Mouse (Mus musculus) spleen, postnatal 10 days (tissue): ENCODE measurements around the gene Fam155a.
A peak's percentile ranks its signal among the peaks of the same experiment; 100 is the strongest.
"Not testable (repeated sequence)": the region's sequence is repeated elsewhere in the genome, so short reads cannot be mapped to it uniquely, and the experiment has no call there.

Source experiments
- DNase-seq, 2 experiments: peaks; one replicate each; pipeline ENCODE4 v3.0.0; 2021 to 2022; ENCODE audit warnings: low spot score in 2 of 2

Fam155a gene

DNA sequence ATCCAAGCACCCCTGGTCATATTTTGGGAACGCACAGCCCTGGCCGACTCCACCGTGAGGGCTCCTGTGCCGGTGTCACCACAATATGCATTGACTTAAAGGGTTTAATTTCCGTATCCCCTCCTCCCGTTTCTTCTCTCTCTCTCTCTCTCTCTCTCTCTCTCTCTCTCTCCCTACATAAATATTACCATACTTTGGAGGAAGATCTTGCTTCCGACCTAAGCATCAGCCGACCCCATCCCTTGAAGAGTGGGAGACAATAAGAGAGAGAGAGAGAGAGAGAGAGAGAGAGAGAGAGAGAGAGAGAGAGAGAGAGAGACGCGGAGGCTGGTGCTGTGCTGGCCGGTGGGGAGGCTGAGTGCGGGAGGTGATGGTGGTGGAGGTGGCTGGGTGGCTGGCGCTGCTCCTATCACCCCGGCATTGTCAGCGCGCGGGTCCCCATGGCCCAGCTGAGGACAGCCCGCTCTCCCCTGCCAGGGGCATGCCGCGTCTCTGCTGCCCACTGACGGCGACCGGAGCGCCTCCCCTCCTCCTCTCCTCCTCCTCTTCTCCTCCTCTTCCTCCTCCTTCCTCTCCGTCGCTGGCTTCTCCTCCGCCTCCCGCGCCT is at the start of gene Fam155a:
TSS of gene Fam155a (minus strand) at position 163 of the 607 bp plus-strand sequence.
- DNase-seq = no peak

DNA sequence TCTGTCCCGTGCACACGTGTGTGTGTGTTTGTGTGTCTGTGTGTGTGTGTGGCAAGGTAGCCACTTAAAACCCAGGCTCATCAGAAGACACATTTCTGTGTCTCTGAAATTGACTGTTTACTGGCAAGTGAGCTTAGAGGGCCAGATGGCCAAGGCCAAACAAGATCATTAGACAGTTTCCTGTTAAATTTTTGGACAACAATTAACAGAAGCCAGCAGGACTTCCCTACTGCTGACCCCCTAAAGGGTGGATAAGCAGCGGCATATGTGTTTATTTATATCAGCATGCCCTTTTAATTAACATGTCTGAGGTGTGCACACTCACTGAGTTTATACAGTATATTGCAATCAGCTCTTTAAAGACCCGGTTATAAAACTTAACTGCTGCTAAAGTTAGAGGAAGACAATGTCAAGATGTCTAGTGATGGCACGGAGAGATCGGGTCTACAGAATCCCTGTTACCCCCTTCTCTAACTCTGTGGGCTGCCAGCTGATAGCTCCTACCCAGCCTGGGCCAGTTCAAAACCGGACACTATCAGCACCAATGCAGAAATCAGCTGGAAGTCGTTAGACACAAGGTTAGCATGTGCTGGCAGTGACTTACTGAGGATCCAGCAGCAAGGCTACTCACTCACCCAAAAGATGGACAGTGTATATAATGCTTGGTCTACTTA is 42.4 kb upstream of the Fam155a start:
- no peak for DNase-seq

DNA sequence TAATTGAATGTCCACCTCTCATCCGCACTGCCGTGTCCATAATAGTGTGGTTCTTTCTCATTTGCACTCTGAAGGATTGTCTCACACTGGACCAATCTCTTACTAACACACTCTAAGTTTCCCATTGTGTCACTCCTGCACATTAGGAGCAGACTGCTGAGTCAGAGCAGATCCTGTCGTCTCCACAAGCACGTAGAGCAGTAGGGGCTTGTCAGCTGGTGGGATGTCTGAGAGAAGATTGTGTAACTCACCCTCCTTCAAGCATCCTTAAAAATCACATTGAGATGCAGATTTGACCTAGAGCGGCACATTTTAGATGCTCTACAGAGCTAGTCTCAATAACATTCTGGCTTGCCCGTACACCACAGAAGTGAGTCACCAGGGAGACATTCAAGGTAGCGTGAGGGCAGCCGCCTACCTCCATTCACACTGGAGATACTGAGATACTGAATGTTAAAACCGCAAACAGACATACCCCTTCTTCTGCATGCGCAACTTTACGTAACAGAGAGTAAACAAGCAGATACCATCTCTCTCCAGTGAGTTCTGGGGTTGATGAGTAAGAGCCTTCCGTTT is 40.1 kb upstream of the Fam155a start:
- DNase-seq = no peak

DNA sequence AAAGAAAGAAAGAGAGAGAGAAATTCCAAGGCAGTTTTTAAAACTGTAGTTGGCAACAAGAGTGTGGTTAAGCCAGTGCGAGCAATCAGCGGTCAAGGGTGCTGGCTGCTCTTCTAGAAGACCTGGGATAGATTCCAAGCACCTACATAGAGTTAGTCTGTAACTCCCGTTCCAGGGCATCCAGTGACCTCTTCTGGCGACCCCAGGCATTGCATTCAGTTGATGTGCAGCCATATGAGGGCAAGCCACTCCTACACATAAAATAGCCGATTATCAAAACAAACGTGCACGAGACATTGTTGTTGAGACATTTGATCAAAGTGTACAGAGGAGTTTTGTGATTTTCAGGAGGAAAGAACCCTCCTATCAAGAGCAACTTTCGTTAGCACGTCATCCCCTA is 37.6 kb upstream of the Fam155a start:
- no peak for DNase-seq

DNA sequence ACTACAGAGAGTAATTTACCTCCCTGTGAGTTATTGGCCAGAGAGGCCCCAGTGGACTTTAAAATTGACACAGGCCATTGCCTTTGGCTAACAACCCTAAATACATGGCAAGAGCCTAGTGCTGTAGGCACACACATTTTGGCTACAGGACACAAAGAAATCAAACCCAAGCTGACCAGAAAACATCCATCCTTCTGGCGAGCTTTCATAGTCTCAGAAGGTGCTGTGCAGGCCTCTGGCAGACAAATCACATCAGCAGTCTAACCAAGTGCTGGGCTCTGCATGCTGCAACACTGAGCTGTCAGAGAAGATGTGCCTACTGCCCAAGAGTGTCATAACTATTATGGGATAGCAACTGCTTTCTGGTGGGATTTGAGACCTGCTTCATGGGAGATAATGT is 34.7 kb upstream of the Fam155a start:
- DNase-seq = no peak

DNA sequence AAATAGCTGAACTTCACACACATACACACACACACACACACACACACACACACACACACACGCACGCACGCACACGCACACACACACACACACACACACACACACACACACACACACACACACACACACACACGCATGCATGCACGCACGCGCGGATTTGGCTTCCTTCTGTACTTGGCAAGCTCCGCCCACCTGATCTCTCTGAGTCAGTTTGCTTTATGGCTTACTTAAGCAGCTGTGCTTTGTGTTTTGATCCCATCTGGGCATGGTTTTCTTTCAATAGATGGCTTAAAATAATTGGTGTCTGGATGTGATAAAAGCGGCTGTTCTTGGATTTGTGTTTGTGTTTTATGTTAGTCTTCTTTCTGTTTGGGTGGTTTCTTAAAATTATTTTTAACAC is 29.4 kb upstream of the Fam155a start:
- DNase-seq = not testable (repeated sequence)

DNA sequence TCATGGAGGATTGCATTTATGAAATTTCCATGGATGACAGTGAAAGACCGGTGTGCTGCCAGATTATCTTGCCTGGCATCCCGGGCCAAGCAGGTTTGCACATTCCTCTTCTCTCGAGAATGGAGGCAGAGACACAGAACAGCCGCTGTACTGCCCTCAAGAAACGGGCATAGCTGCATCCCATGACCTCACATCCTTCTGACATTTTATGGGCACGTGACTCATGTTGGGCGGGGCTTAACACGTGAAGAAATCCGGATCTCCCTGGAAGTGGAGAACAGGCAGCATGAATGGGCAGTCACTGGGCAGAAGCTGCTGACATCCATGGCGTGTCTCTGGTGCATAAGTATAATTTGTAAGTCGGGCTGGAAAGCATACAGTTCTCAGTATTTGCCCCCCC is 29.0 kb upstream of the Fam155a start:
- no peak for DNase-seq

DNA sequence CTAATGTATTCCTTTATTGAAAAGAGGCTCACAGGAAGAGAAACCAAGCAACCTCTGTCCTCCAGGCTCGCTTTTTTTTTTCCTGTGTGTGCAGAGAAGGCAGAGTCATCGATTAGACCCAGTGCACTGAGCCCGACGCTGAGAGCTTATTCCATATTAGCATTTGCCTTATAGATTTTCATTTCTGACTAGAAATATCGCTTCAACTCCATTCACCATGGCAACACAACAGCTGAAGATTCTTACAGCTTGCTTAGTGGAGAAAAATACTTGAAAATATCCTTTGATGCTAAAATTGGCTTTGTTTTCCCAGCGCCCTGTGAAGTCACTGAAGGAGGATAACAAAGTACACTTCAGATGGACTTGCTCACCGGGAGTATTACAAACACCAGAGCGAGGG is 26.6 kb upstream of the Fam155a start:
- DNase-seq = no peak

DNA sequence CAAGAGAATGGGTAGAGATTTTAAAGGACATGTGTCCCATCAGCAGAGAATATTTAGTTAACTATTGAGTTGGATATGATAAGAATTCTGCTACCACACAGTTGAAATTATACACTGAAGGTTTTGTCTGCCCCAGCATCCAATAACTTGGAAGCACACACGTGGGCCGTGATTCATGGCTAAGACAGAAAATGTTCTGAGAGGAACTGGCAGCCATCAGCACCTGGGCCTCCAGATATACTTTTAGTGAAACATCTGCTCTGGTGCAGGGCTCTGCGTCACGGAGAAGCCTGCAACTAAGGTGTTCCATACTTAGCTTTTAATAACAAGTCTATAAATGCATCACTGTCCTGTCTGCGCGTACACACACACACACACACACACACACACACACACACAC is 24.8 kb upstream of the Fam155a start:
- no peak for DNase-seq

DNA sequence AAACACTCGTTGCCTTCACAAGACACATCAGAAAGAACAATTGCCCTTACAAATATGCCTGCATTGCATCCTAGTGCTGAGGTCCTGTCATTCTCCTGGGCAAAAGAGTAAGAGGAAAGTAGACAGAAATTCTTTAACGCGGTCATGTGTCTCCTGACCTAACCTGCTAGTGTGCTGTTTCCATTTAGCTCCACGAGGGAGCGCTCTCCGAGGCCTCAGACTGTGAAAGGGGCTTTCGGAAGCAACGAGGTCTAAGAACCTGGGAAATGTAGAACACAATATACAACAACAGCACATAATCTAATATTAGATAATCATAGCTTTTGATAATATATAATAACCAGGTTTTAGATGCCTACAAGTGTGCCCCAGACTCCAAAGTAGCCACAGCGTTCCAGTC is 22.4 kb upstream of the Fam155a start:
- DNase-seq = no peak

DNA sequence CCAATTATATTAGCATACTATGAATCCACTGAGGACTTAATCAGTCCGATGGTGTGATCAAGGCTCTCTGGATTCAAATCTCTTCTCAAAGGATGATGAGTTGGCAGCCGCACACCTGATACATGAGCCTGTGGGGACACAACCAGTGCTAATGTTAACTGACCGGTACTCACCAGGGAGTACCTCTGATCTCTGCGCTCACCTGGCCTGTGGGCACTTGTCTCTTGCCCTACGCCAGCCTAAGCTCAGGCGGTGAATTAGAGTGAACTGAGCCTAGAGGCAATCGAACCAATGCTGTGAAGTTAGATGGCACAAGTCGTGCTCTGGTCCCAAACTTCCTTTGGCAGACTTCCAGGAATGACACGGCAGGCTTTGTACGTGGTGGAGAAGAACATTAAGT is 9.4 kb upstream of the Fam155a start:
- no peak for DNase-seq

DNA sequence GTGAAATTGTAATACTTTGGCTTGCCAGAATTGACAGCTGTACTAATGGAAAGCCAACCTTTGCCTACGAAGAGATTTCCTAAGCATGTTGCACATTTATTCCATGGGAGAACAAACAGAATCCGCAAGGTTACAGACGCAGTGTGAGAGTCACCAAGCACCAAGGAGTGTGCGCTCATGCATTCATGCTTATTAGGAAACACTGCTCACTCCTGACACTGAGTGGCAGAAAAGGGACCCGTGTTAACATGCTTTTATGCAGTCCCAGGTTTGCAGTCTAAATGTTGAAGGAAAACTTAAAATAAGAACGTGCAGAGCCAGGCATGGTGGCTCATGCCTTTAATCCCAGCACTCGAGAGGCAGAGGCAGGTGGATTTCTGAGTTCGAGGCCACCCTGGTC is 7.2 kb upstream of the Fam155a start:
- DNase-seq = no peak

DNA sequence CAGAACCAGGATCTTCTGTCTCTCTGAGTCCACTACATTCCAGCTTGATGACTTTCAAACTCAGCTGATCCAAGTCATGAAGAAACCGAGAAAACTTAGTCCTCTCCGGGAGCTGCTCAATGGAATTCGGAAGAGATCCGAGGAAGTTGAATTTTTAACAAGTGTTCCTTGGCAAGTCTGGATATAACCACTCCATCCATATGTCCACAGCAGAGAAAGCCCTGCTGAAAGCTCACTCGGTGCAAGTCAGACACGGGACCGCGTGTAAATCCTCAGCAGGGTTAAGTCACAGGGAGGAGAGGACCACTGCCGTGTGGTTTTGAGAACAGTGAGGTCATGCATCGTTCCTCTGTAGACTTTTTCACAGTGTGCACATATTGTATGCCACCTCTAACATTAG is 5.9 kb upstream of the Fam155a start:
- no peak for DNase-seq

DNA sequence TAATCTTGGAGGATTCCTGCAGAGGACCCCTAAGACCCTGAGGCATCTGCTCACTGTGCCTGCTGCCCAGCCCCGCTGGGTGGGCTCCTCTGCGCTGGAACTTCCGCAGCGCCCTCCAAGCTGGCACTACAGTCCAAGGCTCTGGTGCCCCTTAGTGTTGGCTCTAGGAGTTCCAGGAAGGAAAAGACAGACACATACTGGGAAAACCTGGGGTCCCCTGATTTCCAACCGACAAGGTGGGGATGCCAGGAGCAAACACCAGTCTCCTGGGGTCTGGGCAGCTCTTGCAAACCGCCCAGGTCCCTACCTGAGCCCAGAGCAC is 1.5 kb upstream of the Fam155a start:
- no peak for DNase-seq

DNA sequence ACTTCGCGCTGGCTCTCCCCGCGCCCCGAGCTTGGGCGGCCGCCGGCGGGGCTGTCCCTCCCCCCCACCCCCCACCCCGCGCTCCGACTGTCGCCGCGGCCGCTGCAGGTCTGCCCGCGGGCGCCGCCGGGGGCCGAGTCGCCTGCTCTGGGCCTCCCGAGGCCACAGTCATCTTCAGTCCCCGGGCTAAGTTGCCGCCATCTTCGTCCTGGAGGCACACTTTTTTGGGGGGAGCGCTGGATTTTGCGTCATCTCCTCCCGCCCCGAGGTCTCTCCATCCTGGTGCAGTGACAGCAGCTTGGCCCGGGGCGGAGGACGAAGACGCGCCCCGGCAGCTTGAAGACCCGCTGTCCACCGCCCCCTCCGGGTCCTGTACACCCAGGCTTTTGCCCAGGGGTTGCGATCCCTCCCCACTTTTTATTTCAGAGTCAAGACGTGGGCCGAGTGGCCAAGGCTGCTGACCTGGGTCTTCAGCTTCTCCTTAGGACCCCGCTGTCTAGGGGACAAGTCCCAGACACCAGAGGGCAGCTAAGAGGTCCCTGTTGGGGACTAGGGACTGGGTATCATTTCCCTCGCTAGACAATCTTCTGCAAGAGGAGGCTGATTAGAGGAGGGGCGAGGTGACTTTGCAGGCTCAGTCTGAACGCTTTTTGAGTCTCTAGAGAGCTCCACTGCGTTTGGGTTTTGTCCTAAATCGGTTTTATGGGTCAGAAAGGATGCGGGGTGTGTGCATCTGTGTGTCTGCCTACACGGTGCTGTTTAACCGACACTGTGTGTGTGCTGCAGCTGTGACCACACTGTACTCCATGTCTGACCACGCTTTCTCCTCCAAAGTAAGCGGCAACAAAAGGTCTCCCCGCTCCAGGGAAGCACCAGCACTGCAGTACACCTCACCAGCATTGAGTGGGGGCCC is 901 bp upstream of the Fam155a start:
- DNase-seq = no peak

DNA sequence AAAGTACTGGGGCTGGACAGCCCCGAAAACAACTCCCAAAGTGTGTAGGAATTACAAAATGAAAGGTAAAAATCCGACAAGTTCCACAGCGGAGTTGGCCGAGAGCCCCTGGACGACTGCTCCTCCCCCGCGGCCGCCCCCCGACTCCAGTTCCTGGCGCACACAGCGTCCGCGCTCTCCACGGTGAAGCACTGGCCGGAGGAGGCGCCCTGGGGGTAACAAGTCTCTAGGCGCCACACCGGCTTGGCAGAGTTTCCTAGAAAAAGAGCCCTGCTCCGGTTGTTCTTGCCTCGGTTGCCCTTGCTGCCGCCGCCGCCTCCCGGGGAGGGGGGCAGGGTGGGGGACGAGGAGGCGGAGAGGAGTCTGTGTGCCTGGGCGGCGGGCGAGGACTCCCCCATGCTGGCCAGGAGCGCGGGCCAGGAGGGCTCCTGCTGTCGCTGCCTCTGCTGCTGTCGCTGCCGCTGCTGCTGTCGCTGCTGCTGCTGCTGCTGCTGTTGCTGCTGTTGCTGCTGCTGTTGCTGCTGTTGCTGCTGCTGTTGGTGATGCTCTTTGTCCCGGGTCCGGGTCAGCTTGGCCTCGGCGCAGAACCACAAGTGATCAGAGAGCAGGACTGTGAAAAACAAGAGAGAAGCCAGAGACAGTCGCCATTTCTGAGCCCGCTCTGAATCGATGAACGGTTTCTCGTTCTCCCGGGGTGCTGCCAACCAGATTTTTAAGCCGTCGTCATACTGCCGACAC is 531 bp downstream of the Fam155a start:
- no peak for DNase-seq

DNA sequence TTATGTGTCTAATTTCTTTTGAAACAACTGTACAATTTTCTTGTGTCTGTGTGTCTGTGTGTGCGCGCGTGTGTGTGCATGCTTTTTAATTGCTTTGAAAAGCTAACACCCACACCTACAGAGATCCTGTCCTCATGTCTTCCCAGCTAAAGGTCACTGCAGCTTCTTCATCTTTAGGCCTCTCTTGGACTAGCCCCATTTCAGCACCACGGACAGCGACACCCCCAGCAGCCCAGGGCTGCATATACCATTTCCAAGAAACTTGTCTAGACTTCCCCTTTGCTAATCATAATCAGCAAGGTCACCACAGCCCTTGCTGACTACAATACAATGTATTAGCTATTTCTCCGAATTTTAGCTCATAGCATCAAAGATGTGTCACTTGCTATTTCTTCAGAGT is 1.9 kb downstream of the Fam155a start:
- peak; percentile 7 to 74 for DNase-seq

DNA sequence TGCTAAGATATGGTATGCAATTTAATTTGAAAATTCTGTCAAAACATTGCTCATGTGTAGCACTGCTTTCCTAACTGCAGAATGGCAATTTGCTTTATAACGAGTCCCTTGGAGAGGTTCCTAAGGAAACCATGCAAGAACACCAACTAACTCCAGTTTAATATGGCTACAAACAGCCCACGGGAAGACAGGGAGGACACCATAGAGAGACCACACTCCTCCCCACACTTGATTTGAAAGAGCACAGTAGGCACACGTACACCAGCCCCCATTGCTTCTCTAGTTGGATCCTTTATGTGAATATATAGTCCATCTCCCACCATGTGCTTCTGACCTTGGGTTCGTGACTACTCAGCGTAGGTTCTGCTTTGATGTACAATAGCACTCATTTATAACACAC is 35.8 kb downstream of the Fam155a start:
- no peak for DNase-seq

DNA sequence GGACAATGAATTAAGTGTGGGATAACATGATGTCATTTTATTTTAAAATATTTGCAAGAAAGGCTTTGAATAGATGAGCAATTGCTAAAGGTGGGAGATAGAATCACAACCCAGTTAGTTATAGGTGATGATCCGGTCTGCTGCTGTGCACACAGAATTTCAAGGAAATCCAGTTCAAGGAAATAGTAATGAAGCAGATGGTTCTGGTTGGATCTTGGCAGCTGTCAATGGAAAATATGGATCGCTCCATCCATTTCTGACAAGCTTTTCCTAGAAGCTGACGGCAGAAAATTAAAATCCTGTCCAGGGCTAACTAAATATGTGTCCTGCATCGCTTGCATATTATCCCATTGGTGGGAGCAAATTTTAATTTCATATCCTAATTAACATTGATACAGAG is 61.2 kb downstream of the Fam155a start:
- no peak for DNase-seq

DNA sequence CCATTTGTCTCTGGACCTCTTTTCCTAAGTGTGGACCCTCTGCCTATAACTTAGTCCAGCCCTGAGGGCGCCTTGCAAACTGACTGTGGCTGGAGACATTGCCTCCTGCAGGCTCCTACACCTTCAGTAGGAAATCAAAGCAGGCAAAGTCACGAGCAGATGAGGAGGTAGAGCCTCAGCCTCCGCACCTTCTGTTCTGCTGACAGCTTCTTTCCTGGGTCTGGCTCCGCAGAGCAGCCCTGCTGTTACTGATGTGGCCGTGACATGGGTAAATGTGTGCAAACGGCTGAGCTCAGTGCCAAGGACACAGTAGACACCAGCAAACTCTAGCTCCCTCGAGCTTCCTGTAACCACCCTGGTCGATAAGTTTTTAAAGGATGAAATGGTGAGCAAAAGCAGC is 63.5 kb downstream of the Fam155a start:
- no peak for DNase-seq

DNA sequence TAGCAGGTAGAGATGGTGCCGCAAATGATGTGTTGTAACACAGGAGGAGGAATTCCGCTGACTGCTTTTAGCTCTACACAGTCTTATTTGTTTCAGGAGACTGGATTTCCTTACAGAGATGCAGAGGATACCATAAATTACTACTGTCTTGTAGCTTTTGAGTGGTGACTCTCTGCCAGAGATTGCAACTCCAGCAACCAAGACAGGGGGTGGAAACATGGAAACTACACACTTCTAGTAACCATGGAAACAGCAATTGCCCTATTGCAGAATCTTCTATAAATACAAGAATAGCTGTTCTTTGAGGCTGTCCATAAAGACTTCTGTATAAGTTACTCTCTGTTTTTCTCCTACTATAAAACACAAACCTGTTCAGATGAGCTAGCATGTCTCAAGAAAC is 76.2 kb downstream of the Fam155a start:
- no peak for DNase-seq

DNA sequence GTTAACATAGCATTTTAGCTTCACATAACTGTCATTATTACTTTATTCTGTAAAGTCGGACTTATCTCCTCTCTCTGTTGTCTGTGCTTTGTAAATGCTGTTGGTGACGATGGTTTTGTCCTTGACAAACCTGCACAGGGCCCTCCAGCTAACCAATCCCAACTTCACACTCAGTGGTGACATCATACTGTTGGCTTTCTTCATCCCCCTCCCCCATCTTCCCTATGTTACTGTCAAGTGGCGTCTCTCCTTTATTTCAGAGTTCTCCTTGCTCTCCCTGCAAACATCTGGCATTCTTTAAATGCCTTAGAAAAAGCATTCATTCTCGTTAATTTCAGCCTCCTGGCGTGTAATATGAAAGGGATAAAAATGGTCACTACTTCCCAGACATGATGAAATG is 78.6 kb downstream of the Fam155a start:
- no peak for DNase-seq
